Mouse (Mus musculus) ovary, adult 18-20 months (tissue): Measurements from ENCODE around the gene Dpm3.

Source experiments
- DNase-seq: peaks from one replicate; pipeline ENCODE4 v3.0.0; 2022; ENCODE audit warnings: low spot score, mixed read lengths

The Dpm3 gene

GRCm38 (mm10) chr3:89270051-89270755 lies 11.0 kb downstream of the Dpm3 start, which contains the start of gene Slc50a1:
TSS of gene Slc50a1 (minus strand) at chr3:89270570.
- DNase-seq = peak; percentile 75

DNA sequence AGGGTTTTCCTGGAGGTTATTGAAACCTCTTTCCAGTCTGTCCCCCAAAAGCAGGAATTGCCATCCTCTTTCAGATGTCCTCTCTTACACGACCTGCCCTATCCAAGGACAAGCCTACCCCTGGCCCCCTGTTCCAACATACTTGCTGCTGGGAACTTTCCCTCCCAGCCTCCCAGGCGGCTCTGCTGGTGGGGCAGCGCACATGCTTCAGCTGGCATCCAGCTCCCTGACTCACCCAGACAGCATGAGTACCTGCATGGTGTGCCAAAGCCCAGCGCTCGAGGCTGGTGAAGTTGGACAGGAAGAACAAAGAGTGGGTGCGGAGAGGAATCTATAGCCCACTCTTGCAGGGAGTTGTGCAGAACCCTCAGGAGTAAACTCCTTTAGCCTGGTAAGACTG lies 11.7 kb downstream of the Dpm3 start:
- peak; percentile 41 for DNase-seq

GRCm38 (mm10) chr3:89271760-89272159 lies 12.6 kb downstream of the Dpm3 start:
- DNase-seq = no peak

GRCm38 (mm10) chr3:89276061-89276460 lies 16.9 kb downstream of the Dpm3 start:
- no peak for DNase-seq

GRCm38 (mm10) chr3:89277281-89278021 lies 18.3 kb downstream of the Dpm3 start:
- DNase-seq = peak; percentile 15

- peak; percentile 16 for DNase-seq
Observed at GRCm38 (mm10) chr3:89278107-89278506, 18.9 kb downstream of the Dpm3 start.

DNA sequence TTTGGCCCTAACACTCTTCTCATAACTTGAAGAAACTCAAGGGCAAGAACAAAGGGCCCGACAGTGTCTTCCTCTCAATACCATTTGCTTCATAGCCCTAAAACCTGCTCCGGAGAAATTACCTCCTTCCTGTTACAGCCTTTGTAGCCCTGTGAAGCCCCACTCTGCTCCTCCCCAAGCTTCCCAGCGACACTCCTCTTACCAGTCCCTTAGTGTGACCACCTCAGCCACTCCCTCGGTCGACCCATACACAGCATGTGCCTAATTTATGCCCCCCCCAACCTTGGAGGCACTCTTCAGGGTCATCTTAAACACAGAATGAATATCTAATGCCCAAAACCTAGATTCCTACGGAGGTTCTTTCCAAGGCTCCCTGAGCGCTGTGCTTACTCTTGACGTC lies 19.5 kb downstream of the Dpm3 start:
- no peak for DNase-seq

- DNase-seq = peak; percentile 74
Observed at GRCm38 (mm10) chr3:89279153-89279890, 20.2 kb downstream of the Dpm3 start.

GRCm38 (mm10) chr3:89280050-89280605 lies 21.0 kb downstream of the Dpm3 start:
- no peak for DNase-seq

DNA sequence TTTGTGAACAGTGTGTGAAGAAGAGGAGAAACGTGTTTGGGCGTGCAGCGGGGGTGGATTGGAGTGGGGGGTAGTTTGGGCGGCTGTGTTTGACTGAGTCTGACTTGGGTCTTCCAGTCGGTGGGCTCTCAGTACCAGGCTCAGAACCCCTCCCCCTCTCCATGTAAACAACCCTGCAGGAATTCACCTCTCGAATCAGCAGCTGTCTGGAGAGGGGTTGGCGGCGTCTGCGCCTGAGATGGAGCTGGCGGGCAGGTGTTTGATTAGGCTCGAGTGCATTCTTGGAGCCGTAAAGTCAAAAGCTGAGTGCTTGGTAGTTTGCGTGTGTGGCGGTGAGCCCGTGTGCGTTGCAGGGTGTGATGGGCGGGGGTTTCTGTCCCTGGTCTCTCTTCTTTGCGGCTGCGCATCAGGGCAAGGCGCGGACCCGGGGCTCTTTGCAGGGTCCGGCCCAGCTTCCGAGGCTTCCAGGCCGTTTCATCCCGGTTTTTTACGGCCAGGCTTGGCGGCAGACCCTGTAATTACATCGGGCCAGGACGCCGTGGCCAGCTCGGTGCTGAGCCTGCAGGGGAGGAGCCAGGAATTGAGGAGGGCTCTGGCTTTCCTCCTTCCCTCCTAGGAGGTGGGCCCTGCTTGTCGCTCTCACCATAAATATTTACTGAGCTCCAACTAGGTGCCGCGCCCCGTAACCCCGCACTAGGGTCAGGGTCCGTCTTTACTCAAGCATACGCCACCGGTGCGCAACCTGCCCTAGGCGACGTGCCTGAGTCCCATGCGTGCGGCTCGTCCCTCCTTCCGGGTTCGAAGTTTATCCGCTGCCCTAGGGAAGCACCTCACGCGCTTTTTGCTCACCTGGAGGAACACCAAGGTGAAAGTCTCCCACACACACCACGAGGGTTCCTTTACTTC lies 21.7 kb downstream of the Dpm3 start, which contains the start of gene Efna1:
Efna1 (minus strand) TSS at position 537 of the 906 bp plus-strand sequence.
- peak; percentile 53 for DNase-seq

- DNase-seq = peak; percentile 57
Observed at GRCm38 (mm10) chr3:89281579-89282290, 22.6 kb downstream of the Dpm3 start.

DNA sequence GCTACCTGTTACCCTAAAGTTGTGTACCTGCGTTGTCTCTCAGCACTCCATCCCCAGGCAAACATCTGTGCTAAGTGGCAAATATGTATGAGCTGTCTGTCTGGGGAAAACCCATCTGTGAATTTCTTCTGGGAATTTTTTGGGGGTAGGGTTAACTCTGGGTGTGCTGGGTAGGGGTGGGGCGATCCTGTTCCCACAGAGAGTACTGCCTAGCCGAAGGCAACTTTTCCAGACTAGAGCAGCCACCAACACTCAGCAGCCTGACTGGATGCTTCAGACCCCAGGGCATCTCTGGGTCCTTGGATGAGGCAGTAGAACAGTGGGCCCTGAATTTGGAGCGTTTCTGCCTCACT lies 23.1 kb downstream of the Dpm3 start:
- DNase-seq = no peak

DNA sequence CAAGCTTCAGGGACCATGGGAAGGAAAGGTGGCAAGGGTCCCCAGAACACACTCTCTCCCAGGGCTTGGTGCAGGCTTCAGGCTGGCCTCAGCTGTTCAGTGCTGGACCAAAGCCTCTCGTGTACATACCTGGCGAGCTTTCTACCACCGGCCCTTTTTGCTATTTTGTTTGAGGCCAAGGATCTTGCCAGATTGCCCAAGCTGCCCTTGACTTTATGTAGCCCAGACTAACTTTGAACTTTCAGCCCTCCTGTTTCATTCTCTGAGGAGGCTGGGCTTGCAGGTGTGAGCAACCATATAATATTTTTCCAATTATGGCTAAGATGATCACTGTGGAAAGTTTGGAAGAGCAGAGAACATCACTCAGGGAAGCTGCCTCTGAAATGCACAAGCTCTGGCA lies 25.1 kb downstream of the Dpm3 start:
- no peak for DNase-seq

DNA sequence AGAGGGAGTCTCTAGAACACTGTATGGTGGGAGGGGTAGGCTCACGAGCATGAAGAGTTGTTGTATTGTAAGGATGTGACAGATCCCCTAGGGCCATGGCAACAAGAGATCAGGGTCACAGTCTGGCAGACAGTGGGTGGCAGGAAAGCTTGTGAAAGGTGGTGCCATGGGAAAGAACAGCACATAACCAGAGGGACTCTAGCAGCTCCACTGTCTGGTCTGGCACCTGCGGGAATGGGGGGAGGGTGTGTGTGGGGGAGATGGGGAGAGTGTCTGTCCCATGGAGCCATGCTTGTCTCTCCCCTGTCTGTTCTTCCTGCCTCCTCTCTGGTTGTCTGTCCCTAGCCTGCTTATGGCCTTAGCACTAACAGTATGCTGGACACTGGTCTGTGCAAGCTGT lies 26.4 kb downstream of the Dpm3 start:
- no peak for DNase-seq

GRCm38 (mm10) chr3:89287286-89287685 lies 28.1 kb downstream of the Dpm3 start:
- no peak for DNase-seq

GRCm38 (mm10) chr3:89288503-89288928 lies 29.4 kb downstream of the Dpm3 start:
- no peak for DNase-seq

GRCm38 (mm10) chr3:89291874-89292273 lies 32.7 kb downstream of the Dpm3 start:
- no peak for DNase-seq

DNA sequence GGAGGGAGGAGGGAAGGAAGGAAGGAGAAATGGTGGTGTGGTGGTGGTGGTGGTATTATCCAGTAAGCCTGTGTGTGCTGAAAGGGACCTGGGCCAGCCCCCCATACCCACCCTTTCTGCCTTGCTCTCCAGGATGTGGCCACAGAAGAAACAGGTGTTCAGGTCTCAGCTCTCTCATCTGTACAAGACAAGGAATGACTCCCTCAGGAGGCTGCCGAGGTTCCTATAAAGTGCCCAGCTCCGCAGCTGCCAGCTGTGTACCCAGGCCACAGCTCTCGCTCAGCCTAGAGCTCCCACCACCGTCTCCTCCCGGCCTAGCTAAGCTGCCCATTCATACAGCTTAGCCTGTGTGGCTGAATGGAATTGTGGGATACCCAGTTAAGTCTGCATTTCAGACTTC lies 33.1 kb downstream of the Dpm3 start:
- no peak for DNase-seq

GRCm38 (mm10) chr3:89293247-89293918 lies 34.2 kb downstream of the Dpm3 start:
- DNase-seq = no peak

DNA sequence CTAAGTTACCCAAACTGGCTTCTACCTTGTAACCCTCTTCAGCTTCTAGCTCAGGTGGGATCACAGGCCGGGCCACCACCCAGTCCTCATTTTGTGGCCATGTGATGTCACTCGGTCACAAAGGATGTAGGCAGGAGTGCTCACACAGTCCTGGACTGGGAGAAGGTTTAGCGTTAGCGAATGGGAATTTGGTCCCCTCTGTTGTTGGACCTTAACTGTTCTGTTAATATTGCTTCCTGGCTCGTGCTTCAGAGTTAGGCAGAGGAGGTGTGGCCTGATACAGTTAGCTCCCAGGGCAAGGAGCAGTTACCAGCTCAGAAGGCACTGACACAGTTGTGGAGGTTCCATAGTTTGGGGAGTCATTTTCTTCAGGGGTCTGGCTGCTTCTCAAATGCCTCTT lies 35.0 kb downstream of the Dpm3 start:
- no peak for DNase-seq
